Mouse (Mus musculus): Measurements from ENCODE around the gene 9130213A22Rik. TPM values are rescaled to one million over a fixed set of nuclear protein-coding genes. Genes with fewer than 3 reads are reported as not detected.
"Not testable (repeated sequence)": the region's sequence is repeated elsewhere in the genome, so short reads cannot be mapped to it uniquely, and the experiment has no call there.

9130213A22Rik gene
- polyA plus RNA-seq, 1 experiment from 2014 or later = 0.14 TPM

DNA sequence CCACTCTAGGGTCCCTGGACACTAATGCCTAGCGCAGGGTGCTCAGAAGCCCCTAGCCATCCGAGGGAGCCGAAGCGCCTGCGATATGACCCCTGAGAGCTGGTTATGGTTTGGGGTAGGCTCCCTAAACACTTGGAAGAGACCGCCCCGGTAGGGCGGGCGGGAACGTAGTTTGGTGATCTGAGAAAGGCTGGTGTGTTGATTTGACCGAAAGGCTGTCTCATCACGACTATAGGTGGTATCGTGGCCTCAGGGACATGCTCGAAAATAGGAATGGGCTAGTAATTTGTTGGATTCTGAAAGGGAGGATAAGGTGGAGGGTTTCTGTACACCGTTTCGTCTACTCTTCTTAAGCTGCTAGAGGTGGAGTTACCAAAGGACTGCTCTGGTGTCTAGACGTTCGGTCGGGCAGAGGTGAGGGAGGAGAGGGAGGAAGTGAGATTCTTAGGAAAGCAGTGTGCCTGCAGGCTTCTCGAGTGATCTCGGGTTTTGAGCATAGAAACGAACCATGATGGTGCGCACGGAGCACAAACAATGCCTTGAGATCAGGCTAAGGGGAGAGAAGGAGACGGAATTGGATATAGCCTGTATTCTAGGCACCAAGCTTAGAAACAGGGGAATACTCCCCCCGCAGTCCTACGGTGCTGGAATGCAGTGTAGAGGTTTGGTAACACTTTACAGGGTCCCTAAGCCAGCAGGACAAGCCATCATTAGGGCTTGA lies 26.7 kb downstream of the 9130213A22Rik start:
- Histone ChIP-seq H3K4me1 (ENCODE audit: control insufficient read depth, insufficient read depth, low read length) (peaks cover 35% of the 10 kb centered on the region), H3K27me3 (replicated peaks; ENCODE audit: control insufficient read depth, insufficient read depth, low read length) (no peaks in the 10 kb centered on the region), H3K36me3 (ENCODE audit: control insufficient read depth, insufficient read depth, low read length) (peaks cover 23% of the 10 kb centered on the region), H3K27ac (replicated peaks; ENCODE audit: low read depth, low read length) (peak overlapping the region; percentile 98), H3K9me3 (ENCODE audit: control insufficient read depth, low read length) (no peaks in the 10 kb centered on the region), H3K4me2 (ENCODE audit: low read depth, low read length) (peak overlapping the region; percentile 93), H3K4me3 (ENCODE audit: low read depth, low read length) (peak overlapping the region; percentile 56), H3K9ac (ENCODE audit: low read depth, low read length) (peak overlapping the region; percentile 70)
- 2% methylated on average over 27 of the region's 27 CpGs for WGBS
- peak; percentile 42 for DNase-seq (ENCODE audit: low spot score)
- no peak for ATAC-seq (ENCODE audit: low read depth)

DNA sequence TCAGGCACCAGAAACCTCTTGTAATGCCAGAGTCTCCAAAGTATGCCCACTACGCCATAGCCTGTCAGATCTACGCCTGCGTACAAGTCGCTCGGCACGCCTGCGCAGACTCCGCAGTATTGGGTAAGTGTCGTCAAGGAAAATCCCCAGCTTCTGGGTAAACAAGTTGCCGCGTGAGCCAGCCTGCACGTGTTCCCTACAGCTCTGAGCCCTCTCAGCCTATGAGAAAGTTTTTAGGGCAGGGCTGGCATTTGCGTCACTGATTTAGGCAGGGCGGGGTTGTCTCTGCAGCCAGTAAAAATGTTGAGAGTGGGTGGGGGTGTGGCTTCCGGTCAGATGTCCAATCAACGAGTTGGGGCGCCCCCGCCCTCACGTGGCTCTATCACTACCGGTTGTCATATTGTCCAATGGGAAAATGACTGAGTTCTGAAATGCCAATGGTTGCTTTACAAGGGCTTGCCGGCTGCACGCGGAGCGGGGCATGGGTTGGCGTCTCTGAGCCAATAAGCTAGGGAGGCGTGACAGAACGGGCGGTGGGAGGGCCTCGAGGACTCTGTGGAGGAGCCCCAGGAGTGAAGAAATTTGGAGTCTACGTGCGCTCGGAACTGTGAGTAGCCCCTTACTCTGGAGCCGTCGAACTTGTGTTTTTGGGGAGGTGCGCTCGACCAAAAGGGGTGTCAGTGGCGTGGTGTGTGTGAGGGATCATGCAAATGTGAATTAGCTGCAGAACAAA lies 27.5 kb downstream of the 9130213A22Rik start, which contains the start of gene Per1:
Gene Per1, plus strand, starts transcription at position 521 of the 733 bp plus-strand sequence.
- peak within 1 kb of the TSS; percentile 56 for H3K4me3 ChIP-seq (ENCODE audit: low read depth, low read length)
- peak; percentile 93 for ATAC-seq (ENCODE audit: low read depth)
- H3K9me3 ChIP-seq (ENCODE audit: control insufficient read depth, low read length) = no peaks in the 10 kb centered on the region
- H3K9ac ChIP-seq (ENCODE audit: low read depth, low read length) = peak within 1 kb of the TSS; percentile 70
- peak within 1 kb of the TSS; percentile 93 for H3K4me2 ChIP-seq (ENCODE audit: low read depth, low read length)
- peaks cover 28% of the 10 kb centered on the region for H3K36me3 ChIP-seq (ENCODE audit: control insufficient read depth, insufficient read depth, low read length)
- under 1% methylated on average over 37 of the region's 37 CpGs for WGBS
- H3K27me3 ChIP-seq (replicated peaks; ENCODE audit: control insufficient read depth, insufficient read depth, low read length) = no peaks in the 10 kb centered on the region
- H3K27ac ChIP-seq (replicated peaks; ENCODE audit: low read depth, low read length) = peak within 1 kb of the TSS; percentile 98
- peaks cover 34% of the 10 kb centered on the region for H3K4me1 ChIP-seq (ENCODE audit: control insufficient read depth, insufficient read depth, low read length)
- peak; percentile 100 for DNase-seq (ENCODE audit: low spot score)

DNA sequence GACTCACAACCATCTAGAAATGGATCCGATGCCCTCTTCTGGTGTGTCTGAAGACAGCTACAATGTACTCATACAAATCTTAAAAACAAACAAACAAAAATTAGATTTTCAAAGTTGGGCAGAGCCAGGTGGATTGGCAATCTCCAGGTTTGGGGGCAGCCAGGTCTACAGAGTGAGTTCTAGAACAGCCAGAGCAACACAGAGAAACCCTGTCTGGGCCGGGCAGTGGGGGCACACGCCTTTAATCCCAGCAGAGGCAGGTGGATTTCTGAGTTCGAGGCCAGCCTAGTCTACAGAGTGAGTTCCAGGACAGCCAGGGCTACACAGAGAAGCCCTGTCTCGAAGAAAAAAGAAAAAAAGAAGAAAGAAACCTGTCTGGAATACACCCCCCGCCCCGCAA lies 28.5 kb downstream of the 9130213A22Rik start:
- Histone ChIP-seq H3K4me1 (ENCODE audit: control insufficient read depth, insufficient read depth, low read length) (peaks cover 41% of the 10 kb centered on the region), H3K36me3 (ENCODE audit: control insufficient read depth, insufficient read depth, low read length) (peaks cover 31% of the 10 kb centered on the region), H3K27ac (replicated peaks; ENCODE audit: low read depth, low read length) (peak overlapping the region; percentile 90)
- not testable (repeated sequence) for H3K9ac ChIP-seq (ENCODE audit: low read depth, low read length); ATAC-seq (ENCODE audit: low read depth); H3K27me3 ChIP-seq (replicated peaks; ENCODE audit: control insufficient read depth, insufficient read depth, low read length); H3K9me3 ChIP-seq (ENCODE audit: control insufficient read depth, low read length); DNase-seq (ENCODE audit: low spot score); H3K4me3 ChIP-seq (ENCODE audit: low read depth, low read length); H3K4me2 ChIP-seq (ENCODE audit: low read depth, low read length)
- 85% methylated on average over 7 of the region's 7 CpGs for WGBS

DNA sequence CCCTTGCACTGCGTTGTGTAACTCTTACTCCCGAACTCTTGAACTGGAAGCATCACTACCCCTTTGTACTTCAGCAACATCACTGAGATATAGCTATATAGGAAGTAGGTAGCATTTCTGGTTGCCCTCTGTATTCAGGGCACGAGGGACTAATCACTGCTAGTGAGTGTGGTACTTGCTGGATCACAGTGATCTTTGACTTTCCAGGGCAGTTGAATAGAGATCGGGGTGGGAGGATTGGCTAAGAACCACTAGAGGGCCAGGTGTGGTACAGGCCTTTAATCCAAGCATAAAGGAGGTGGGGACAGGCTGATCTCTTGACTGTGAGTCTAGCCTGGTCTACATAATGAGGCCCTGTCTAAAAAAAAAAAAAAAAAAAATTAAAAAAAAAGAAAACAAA lies 29.5 kb downstream of the 9130213A22Rik start:
- H3K36me3 ChIP-seq (ENCODE audit: control insufficient read depth, insufficient read depth, low read length) = peaks cover 31% of the 10 kb centered on the region
- ATAC-seq (ENCODE audit: low read depth) = no peak
- no peak overlapping the region for H3K27ac ChIP-seq (replicated peaks; ENCODE audit: low read depth, low read length)
- H3K9ac ChIP-seq (ENCODE audit: low read depth, low read length) = no peak overlapping the region
- H3K27me3 ChIP-seq (replicated peaks; ENCODE audit: control insufficient read depth, insufficient read depth, low read length) = no peaks in the 10 kb centered on the region
- H3K4me1 ChIP-seq (ENCODE audit: control insufficient read depth, insufficient read depth, low read length) = peaks cover 36% of the 10 kb centered on the region
- 91% methylated on average over 4 of the region's 4 CpGs for WGBS
- DNase-seq (ENCODE audit: low spot score) = no peak
- no peak overlapping the region for H3K4me2 ChIP-seq (ENCODE audit: low read depth, low read length)
- H3K4me3 ChIP-seq (ENCODE audit: low read depth, low read length) = no peak overlapping the region
- H3K9me3 ChIP-seq (ENCODE audit: control insufficient read depth, low read length) = no peaks in the 10 kb centered on the region

DNA sequence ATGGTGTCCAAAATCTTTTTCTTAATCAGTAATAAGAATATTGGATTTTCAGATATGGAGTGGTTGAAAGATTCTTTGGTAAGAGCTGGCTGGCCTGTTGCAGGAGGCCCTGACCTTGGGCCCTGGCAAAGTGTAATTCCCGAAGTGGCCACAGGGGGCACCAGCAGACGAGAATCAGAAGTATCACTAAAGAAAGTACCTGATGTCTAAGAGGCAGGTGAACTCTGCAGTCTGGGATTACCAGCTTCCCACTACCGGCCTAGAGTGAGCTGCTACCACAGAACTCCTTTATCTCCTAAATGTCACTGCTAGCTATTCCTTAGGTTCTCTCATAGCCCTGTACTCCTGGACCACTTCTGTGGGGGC lies 30.0 kb downstream of the 9130213A22Rik start:
- no peak overlapping the region for H3K4me3 ChIP-seq (ENCODE audit: low read depth, low read length)
- 0% methylated on average over 3 of the region's 3 CpGs for WGBS
- H3K9ac ChIP-seq (ENCODE audit: low read depth, low read length) = no peak overlapping the region
- ATAC-seq (ENCODE audit: low read depth) = no peak
- H3K27me3 ChIP-seq (replicated peaks; ENCODE audit: control insufficient read depth, insufficient read depth, low read length) = no peaks in the 10 kb centered on the region
- H3K4me2 ChIP-seq (ENCODE audit: low read depth, low read length) = no peak overlapping the region
- H3K27ac ChIP-seq (replicated peaks; ENCODE audit: low read depth, low read length) = no peak overlapping the region
- H3K4me1 ChIP-seq (ENCODE audit: control insufficient read depth, insufficient read depth, low read length) = peaks cover 36% of the 10 kb centered on the region
- no peaks in the 10 kb centered on the region for H3K9me3 ChIP-seq (ENCODE audit: control insufficient read depth, low read length)
- H3K36me3 ChIP-seq (ENCODE audit: control insufficient read depth, insufficient read depth, low read length) = peaks cover 31% of the 10 kb centered on the region
- peak; percentile 33 for DNase-seq (ENCODE audit: low spot score)

DNA sequence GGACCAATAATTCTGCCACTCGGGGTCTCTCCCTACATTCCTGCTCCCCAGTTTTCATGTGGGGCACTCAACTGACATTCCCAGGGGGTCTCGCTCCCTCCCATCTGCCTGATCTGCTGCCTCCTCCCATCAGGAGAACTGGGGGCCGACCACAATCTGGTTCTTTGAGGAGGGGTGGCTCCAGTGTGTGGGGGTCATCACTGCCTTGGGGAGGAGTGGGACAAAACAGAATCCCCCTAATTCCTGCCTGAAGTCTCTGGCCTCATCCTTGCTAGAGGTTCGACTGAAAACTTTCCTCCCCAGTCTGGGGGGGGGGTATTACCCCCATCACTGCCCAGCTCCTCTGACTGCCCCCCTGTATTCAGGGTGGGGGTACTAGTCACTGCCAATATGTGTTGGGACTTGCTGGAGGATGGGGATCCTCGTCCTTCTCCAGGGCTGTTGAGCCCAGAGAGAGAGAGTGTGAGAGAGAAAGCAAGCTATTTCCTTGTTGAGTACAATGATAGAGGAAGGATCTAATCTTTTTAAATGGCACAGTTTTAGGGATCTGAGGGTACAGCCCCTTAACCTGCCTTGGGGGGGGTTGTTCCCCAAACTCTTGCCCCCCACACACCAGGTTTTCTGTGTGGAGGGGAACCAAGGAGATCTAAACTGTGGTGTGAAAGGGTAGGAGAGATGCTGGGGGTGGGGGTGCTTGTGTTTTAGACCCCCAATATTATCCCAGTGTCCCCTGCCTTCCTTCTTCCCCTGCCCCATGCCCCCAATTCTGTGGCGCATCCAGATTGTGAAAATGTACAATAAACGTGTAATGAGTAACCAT lies 30.6 kb downstream of the 9130213A22Rik start:
- H3K27ac ChIP-seq (replicated peaks; ENCODE audit: low read depth, low read length) = no peak overlapping the region
- H3K36me3 ChIP-seq (ENCODE audit: control insufficient read depth, insufficient read depth, low read length) = peaks cover 31% of the 10 kb centered on the region
- H3K9me3 ChIP-seq (ENCODE audit: control insufficient read depth, low read length) = no peaks in the 10 kb centered on the region
- H3K4me2 ChIP-seq (ENCODE audit: low read depth, low read length) = no peak overlapping the region
- WGBS = 61% methylated on average over 7 of the region's 7 CpGs
- H3K27me3 ChIP-seq (replicated peaks; ENCODE audit: control insufficient read depth, insufficient read depth, low read length) = no peaks in the 10 kb centered on the region
- peaks cover 38% of the 10 kb centered on the region for H3K4me1 ChIP-seq (ENCODE audit: control insufficient read depth, insufficient read depth, low read length)
- no peak overlapping the region for H3K4me3 ChIP-seq (ENCODE audit: low read depth, low read length)
- H3K9ac ChIP-seq (ENCODE audit: low read depth, low read length) = no peak overlapping the region
- DNase-seq (ENCODE audit: low spot score) (no peak), ATAC-seq (ENCODE audit: low read depth) (no peak)

DNA sequence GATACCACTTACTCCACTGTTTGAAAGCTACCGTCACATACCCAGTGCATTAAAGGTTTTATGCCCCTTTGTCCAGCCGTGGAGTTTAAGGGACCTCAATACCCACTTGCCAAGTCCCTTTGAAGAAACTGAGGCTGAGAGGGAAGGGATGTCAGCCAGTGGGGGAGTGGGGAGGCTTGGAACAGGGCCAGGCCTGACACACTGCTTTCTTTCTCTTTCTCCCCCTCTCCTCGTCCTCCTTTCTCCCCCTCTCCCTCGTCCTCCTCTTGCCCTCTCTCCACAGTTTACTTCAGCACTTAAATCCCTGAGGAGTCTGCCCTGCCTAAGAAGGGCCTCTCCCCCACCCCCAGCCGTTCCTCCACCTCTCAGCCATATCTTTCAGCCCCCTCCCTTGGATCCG lies 32.0 kb downstream of the 9130213A22Rik start:
- no peak for DNase-seq (ENCODE audit: low spot score)
- Histone ChIP-seq H3K27ac (replicated peaks; ENCODE audit: low read depth, low read length) (peak overlapping the region; percentile 24; the same call in 1 of the 2 replicates), H3K4me1 (ENCODE audit: control insufficient read depth, insufficient read depth, low read length) (peaks cover 28% of the 10 kb centered on the region), H3K4me3 (ENCODE audit: low read depth, low read length) (peak overlapping the region; percentile 100; the same call in 1 of the 2 replicates), H3K9ac (ENCODE audit: low read depth, low read length) (peak overlapping the region; percentile 100; the same call in 1 of the 2 replicates), H3K36me3 (ENCODE audit: control insufficient read depth, insufficient read depth, low read length) (peaks cover 31% of the 10 kb centered on the region), H3K4me2 (ENCODE audit: low read depth, low read length) (peak overlapping the region; percentile 64), H3K9me3 (ENCODE audit: control insufficient read depth, low read length) (no peaks in the 10 kb centered on the region), H3K27me3 (replicated peaks; ENCODE audit: control insufficient read depth, insufficient read depth, low read length) (no peaks in the 10 kb centered on the region)
- ATAC-seq (ENCODE audit: low read depth) = no peak
- 59% methylated on average over 6 of the region's 6 CpGs for WGBS

DNA sequence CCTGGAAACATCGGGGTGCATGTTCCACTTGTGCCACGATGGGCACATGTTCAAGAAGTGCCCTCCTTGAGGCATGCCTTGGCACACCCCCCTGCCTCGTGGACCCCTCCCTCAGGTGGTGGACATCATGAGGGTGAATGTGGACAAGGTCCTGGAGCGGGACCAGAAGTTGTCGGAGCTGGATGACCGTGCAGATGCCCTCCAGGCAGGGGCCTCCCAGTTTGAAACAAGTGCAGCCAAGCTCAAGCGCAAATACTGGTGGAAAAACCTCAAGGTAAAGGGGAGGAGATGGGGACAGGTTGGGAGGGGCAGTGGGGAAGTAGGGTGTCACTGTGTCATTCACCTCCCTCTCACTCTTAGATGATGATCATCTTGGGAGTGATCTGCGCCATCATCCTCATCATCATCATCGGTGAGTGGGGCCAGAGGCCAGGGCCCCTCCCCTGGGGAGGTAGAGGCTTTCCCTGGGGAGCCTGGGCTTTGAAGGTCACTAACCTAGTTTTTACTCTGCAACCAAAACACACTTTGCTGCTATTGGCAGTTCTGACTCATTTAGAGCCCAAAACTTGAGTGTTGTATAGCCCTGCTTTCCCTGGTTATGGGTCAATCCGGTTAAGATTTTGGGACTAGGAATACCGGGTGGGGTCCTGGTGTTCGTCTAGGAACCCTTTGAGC lies 32.6 kb downstream of the 9130213A22Rik start:
- 79% methylated on average over 12 of the region's 12 CpGs for WGBS
- Histone ChIP-seq H3K27me3 (replicated peaks; ENCODE audit: control insufficient read depth, insufficient read depth, low read length) (no peaks in the 10 kb centered on the region), H3K9ac (ENCODE audit: low read depth, low read length) (peak overlapping the region; percentile 100), H3K36me3 (ENCODE audit: control insufficient read depth, insufficient read depth, low read length) (peaks cover 31% of the 10 kb centered on the region), H3K27ac (replicated peaks; ENCODE audit: low read depth, low read length) (peak overlapping the region; percentile 24), H3K4me2 (ENCODE audit: low read depth, low read length) (peak overlapping the region; percentile 64), H3K4me3 (ENCODE audit: low read depth, low read length) (peak overlapping the region; percentile 100), H3K4me1 (ENCODE audit: control insufficient read depth, insufficient read depth, low read length) (peaks cover 28% of the 10 kb centered on the region), H3K9me3 (ENCODE audit: control insufficient read depth, low read length) (no peaks in the 10 kb centered on the region)
- no peak for ATAC-seq (ENCODE audit: low read depth)
- no peak for DNase-seq (ENCODE audit: low spot score)
